Mouse (Mus musculus): ENCODE results near the gene Cd200r4. TPM values are rescaled to one million over a fixed set of nuclear protein-coding genes. Genes with fewer than 3 reads are reported as not detected.

Cd200r4 gene
- polyA plus RNA-seq (2015; fragmentation: Nextera tagmentation; extraction: Ambion mirVana) = 0.14 TPM in 1 of 2 replicates, not detected in the other

GRCm38 (mm10) chr16:44811544-44811943, at the start of gene Cd200r4:
Gene Cd200r4 (plus strand): TSS chr16:44811733.

GRCm38 (mm10) chr16:44765555-44766319, 45.8 kb upstream of the Cd200r4 start, which contains the start of gene Cd200r1:
Gene Cd200r1 (plus strand): TSS chr16:44765736.

GRCm38 (mm10) chr16:44866797-44867196, 55.3 kb downstream of the Cd200r4 start, which contains the start of gene Cd200r2:
Gene Cd200r2 (plus strand): TSS chr16:44867097.

Other genes starting within 250 kb of the Cd200r4 start
- 2.2 and 2.4 TPM in 2 replicates for gene Nepro, start 87.4 kb upstream of the Cd200r4 start, polyA plus RNA-seq (2015; fragmentation: Nextera tagmentation; extraction: Ambion mirVana)
- 29.6 and 34.4 TPM in 2 replicates for gene Gtpbp8, start 65.4 kb upstream of the Cd200r4 start, polyA plus RNA-seq (2015; fragmentation: Nextera tagmentation; extraction: Ambion mirVana)
- gene Cd200r1, start 46.0 kb upstream of the Cd200r4 start, polyA plus RNA-seq (2015; fragmentation: Nextera tagmentation; extraction: Ambion mirVana) = 0.51 and 1.1 TPM in 2 replicates
- gene Cd200r2, start 55.4 kb downstream of the Cd200r4 start, polyA plus RNA-seq (2015; fragmentation: Nextera tagmentation; extraction: Ambion mirVana) = not detected in 2 replicates
- gene Cd200r3, start 131.9 kb downstream of the Cd200r4 start, polyA plus RNA-seq (2015; fragmentation: Nextera tagmentation; extraction: Ambion mirVana) = not detected in 2 replicates

Measured in neural tube, postnatal 0 days (tissue).